ENCODE assay signal across 23 mouse cellular contexts in genomic region chr15:9068881-9069280, GRCm38 (mm10).
"Had no signal": no experiment of that assay in that cellular context is flagged by ENCODE, and none has a peak within 500 bp of the region (broad histone marks: within the 10 kb centered on the region; RNA-seq: fewer than 3 reads in every experiment).

No protein-coding gene starts in this region.

- ATAC-seq: hindbrain, postnatal 0 days; inflammation-experienced regulatory T-cells, adult 6 months; intestine, embryonic 16.5 days; midbrain, embryonic 15.5 days had no signal

- H3K27ac ChIP-seq: hindbrain, postnatal 0 days; limb, embryonic 12.5 days; limb, embryonic 15.5 days; macrophage; midbrain, embryonic 12.5 days; midbrain, embryonic 15.5 days; neural tube, embryonic 13.5 days; stomach, postnatal 0 days had no signal

- H3K36me3 ChIP-seq: limb, embryonic 12.5 days; limb, embryonic 15.5 days; midbrain, embryonic 12.5 days; midbrain, embryonic 15.5 days; neural tube, embryonic 13.5 days had no signal

- H3K9me3 ChIP-seq: limb, embryonic 12.5 days; limb, embryonic 15.5 days; midbrain, embryonic 12.5 days; midbrain, embryonic 15.5 days; neural tube, embryonic 13.5 days had no signal

- H3K4me3 ChIP-seq: limb, embryonic 12.5 days; limb, embryonic 15.5 days; midbrain, embryonic 12.5 days; midbrain, embryonic 15.5 days; myocyte; neural tube, embryonic 13.5 days had no signal

- H3K27me3 ChIP-seq: limb, embryonic 12.5 days; limb, embryonic 15.5 days; midbrain, embryonic 12.5 days; midbrain, embryonic 15.5 days; neural tube, embryonic 13.5 days had no signal

- H3K9ac ChIP-seq: limb, embryonic 12.5 days; limb, embryonic 15.5 days; lung, embryonic 14.5 days; midbrain, embryonic 12.5 days; midbrain, embryonic 15.5 days; neural tube, embryonic 13.5 days had no signal

- DNase-seq: kidney, adult 18-20 months; kidney, adult 9 months; kidney, postnatal 14 days; kidney, postnatal 4 days; left cerebral cortex, postnatal 4 days; lung, embryonic 14.5 days; lung, postnatal 14 days; retina, postnatal 1 day; right cerebral cortex, postnatal 25 days; thymus, adult 2 months; thymus, postnatal 14 days; thymus, postnatal 4 days had no signal

- H3K4me2 ChIP-seq: limb, embryonic 12.5 days; limb, embryonic 15.5 days; lung, embryonic 14.5 days; midbrain, embryonic 12.5 days; midbrain, embryonic 15.5 days; neural tube, embryonic 13.5 days had no signal
